Mouse (Mus musculus): ENCODE data around the gene Gm20388. TPM values are rescaled to one million over a fixed set of nuclear protein-coding genes. Genes with fewer than 3 reads are reported as not detected.

The Gm20388 gene
- polyA plus RNA-seq, 1 experiment from 2014 or later: not detected

GRCm38 (mm10) chr8:122484831-122485230, 2574.2 kb downstream of the Gm20388 start:
- Histone ChIP-seq H3K27ac (no peak overlapping the region), H3K36me3 (replicated peaks; ENCODE audit: control insufficient read depth, insufficient read depth) (peaks cover 47% of the 10 kb centered on the region), H3K4me3 (replicated peaks; ENCODE audit: low read length) (no peak overlapping the region), H3K4me1 (replicated peaks; ENCODE audit: control insufficient read depth, insufficient read depth, low read length) (no peaks in the 10 kb centered on the region), H3K4me2 (replicated peaks) (no peak overlapping the region), H3K9me3 (ENCODE audit: control insufficient read depth, low read length) (no peaks in the 10 kb centered on the region), H3K9ac (no peak overlapping the region), H3K27me3 (ENCODE audit: control insufficient read depth, insufficient read depth, low read length) (no peaks in the 10 kb centered on the region)
- no peak for DNase-seq (ENCODE audit: low spot score)
- no peak for ATAC-seq (ENCODE audit: low FRiP score)
- WGBS: 94% methylated on average over 12 of the region's 12 CpGs

DNA sequence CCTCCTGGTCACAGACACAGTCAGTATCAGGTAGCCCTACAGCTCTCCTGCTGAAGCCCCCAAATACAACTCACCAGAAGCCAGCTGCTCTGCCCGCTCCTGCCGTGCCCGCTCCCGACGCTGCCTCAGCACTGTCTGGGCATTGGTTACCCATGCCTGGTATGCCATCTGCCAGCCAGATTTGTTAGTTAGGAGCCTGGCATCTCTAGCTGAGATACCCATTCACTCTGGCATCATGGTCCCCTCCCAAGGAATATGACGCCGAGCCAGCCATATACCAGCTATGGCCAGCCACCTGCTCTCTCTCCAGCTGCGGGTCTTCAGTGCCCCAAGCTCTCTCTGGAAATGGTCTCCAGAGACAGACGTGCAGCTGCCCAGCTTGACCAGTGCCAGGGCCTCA, 2577.7 kb downstream of the Gm20388 start:
- Histone ChIP-seq H3K9ac (no peak overlapping the region), H3K36me3 (replicated peaks; ENCODE audit: control insufficient read depth, insufficient read depth) (peaks cover 17% of the 10 kb centered on the region), H3K27me3 (ENCODE audit: control insufficient read depth, insufficient read depth, low read length) (no peaks in the 10 kb centered on the region), H3K9me3 (ENCODE audit: control insufficient read depth, low read length) (no peaks in the 10 kb centered on the region), H3K27ac (no peak overlapping the region), H3K4me2 (replicated peaks) (no peak overlapping the region), H3K4me3 (replicated peaks; ENCODE audit: low read length) (no peak overlapping the region), H3K4me1 (replicated peaks; ENCODE audit: control insufficient read depth, insufficient read depth, low read length) (no peaks in the 10 kb centered on the region)
- 89% methylated on average over 9 of the region's 9 CpGs for whole genome bisulfite sequencing
- no peak for DNase-seq (ENCODE audit: low spot score)
- ATAC-seq (ENCODE audit: low FRiP score): no peak

GRCm38 (mm10) chr8:122497016-122497734, 2586.5 kb downstream of the Gm20388 start:
- no peak for DNase-seq (ENCODE audit: low spot score)
- no peaks in the 10 kb centered on the region for H3K4me1 ChIP-seq (replicated peaks; ENCODE audit: control insufficient read depth, insufficient read depth, low read length)

GRCm38 (mm10) chr8:122497912-122498311, 2587.3 kb downstream of the Gm20388 start:
- H3K4me3 ChIP-seq (replicated peaks; ENCODE audit: low read length): no peak overlapping the region
- H3K9ac ChIP-seq: no peak overlapping the region
- H3K4me1 ChIP-seq (replicated peaks; ENCODE audit: control insufficient read depth, insufficient read depth, low read length): no peaks in the 10 kb centered on the region
- DNase-seq (ENCODE audit: low spot score) (no peak), ATAC-seq (ENCODE audit: low FRiP score) (no peak)
- 66% methylated on average over 17 of the region's 17 CpGs for WGBS
- H3K27me3 ChIP-seq (ENCODE audit: control insufficient read depth, insufficient read depth, low read length): no peaks in the 10 kb centered on the region
- no peak overlapping the region for H3K27ac ChIP-seq
- no peaks in the 10 kb centered on the region for H3K36me3 ChIP-seq (replicated peaks; ENCODE audit: control insufficient read depth, insufficient read depth)
- no peaks in the 10 kb centered on the region for H3K9me3 ChIP-seq (ENCODE audit: control insufficient read depth, low read length)
- H3K4me2 ChIP-seq (replicated peaks): no peak overlapping the region

More at GRCm38 (mm10) chr8:122497016-122497734, 2586.5 kb downstream of the Gm20388 start:
- no peaks in the 10 kb centered on the region for H3K9me3 ChIP-seq (ENCODE audit: control insufficient read depth, low read length)
- no peaks in the 10 kb centered on the region for H3K27me3 ChIP-seq (ENCODE audit: control insufficient read depth, insufficient read depth, low read length)
- no peaks in the 10 kb centered on the region for H3K36me3 ChIP-seq (replicated peaks; ENCODE audit: control insufficient read depth, insufficient read depth)
- no peak overlapping the region for H3K4me2 ChIP-seq (replicated peaks)
- H3K27ac ChIP-seq: no peak overlapping the region
- 82% methylated on average over 12 of the region's 12 CpGs for WGBS
- no peak overlapping the region for H3K9ac ChIP-seq
- H3K4me3 ChIP-seq (replicated peaks; ENCODE audit: low read length): no peak overlapping the region
- no peak for ATAC-seq (ENCODE audit: low FRiP score)

GRCm38 (mm10) chr8:122500856-122501255, 2590.2 kb downstream of the Gm20388 start:
- WGBS: 36% methylated on average over 10 of the region's 10 CpGs
- no peaks in the 10 kb centered on the region for H3K36me3 ChIP-seq (replicated peaks; ENCODE audit: control insufficient read depth, insufficient read depth)
- no peaks in the 10 kb centered on the region for H3K9me3 ChIP-seq (ENCODE audit: control insufficient read depth, low read length)
- H3K27ac ChIP-seq: no peak overlapping the region
- H3K4me3 ChIP-seq (replicated peaks; ENCODE audit: low read length): no peak overlapping the region
- no peak overlapping the region for H3K4me2 ChIP-seq (replicated peaks)
- DNase-seq (ENCODE audit: low spot score): peak; percentile 84
- no peak overlapping the region for H3K9ac ChIP-seq
- H3K27me3 ChIP-seq (ENCODE audit: control insufficient read depth, insufficient read depth, low read length): no peaks in the 10 kb centered on the region
- ATAC-seq (ENCODE audit: low FRiP score): 0 out of 2 replicates have a peak, but pooled peaks have one; percentile 46
- no peaks in the 10 kb centered on the region for H3K4me1 ChIP-seq (replicated peaks; ENCODE audit: control insufficient read depth, insufficient read depth, low read length)

GRCm38 (mm10) chr8:122511552-122511951, 2600.9 kb downstream of the Gm20388 start:
- DNase-seq (ENCODE audit: low spot score) (no peak), ATAC-seq (ENCODE audit: low FRiP score) (no peak)
- Histone ChIP-seq H3K4me1 (replicated peaks; ENCODE audit: control insufficient read depth, insufficient read depth, low read length) (no peaks in the 10 kb centered on the region), H3K36me3 (replicated peaks; ENCODE audit: control insufficient read depth, insufficient read depth) (no peaks in the 10 kb centered on the region), H3K27ac (no peak overlapping the region), H3K9me3 (ENCODE audit: control insufficient read depth, low read length) (no peaks in the 10 kb centered on the region), H3K4me3 (replicated peaks; ENCODE audit: low read length) (no peak overlapping the region), H3K4me2 (replicated peaks) (no peak overlapping the region), H3K9ac (no peak overlapping the region), H3K27me3 (ENCODE audit: control insufficient read depth, insufficient read depth, low read length) (no peaks in the 10 kb centered on the region)
- 81% methylated on average over 16 of the region's 16 CpGs for WGBS

DNA sequence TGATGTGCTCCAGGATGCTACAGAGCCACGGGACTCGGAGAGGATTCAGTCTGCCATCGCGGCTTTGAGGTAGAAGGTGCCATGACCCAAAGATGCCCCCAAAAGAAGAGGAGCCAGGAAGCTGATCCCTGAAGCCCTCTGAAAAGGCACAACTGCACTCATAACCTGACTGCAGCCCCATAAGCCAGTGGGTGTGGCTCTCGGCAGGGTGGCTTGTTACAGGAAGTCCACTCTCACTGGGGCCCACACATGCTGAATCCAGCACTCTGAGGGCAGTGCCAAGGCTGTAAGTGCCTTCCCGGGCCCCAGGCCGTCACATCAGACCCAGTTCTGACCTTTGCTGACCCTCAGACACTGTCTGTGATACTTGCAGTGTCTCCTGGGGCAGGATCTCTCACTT, 2601.8 kb downstream of the Gm20388 start:
- Histone ChIP-seq H3K4me2 (replicated peaks) (no peak overlapping the region), H3K27ac (no peak overlapping the region), H3K4me1 (replicated peaks; ENCODE audit: control insufficient read depth, insufficient read depth, low read length) (0 out of 2 replicates have a peak, but pooled peaks cover under 1% of the 10 kb centered on the region), H3K9me3 (ENCODE audit: control insufficient read depth, low read length) (no peaks in the 10 kb centered on the region), H3K27me3 (ENCODE audit: control insufficient read depth, insufficient read depth, low read length) (no peaks in the 10 kb centered on the region), H3K4me3 (replicated peaks; ENCODE audit: low read length) (no peak overlapping the region), H3K36me3 (replicated peaks; ENCODE audit: control insufficient read depth, insufficient read depth) (no peaks in the 10 kb centered on the region), H3K9ac (no peak overlapping the region)
- ATAC-seq (ENCODE audit: low FRiP score) (no peak), DNase-seq (ENCODE audit: low spot score) (no peak)
- WGBS: 82% methylated on average over 7 of the region's 7 CpGs

DNA sequence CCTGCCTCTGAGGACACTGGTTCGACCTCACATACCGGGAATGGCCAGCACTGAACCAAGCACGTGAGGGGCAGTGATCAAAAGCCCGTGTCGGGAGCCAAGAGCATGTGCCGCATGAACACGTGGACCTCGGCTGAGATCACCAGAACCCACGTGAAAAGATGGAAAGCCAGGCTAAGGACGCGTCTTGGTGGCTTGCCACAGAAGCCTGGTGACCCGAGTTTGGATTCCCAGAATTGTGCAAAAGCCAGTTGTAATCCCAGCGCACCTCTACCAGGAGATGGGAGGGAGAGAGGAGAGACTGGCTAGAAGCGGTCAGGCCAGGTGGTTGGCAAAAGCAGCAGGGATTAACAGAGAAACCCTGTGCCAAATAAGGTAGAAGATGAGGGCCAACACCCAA, 2605.1 kb downstream of the Gm20388 start:
- Histone ChIP-seq H3K9me3 (ENCODE audit: control insufficient read depth, low read length) (no peaks in the 10 kb centered on the region), H3K36me3 (replicated peaks; ENCODE audit: control insufficient read depth, insufficient read depth) (no peaks in the 10 kb centered on the region), H3K27me3 (ENCODE audit: control insufficient read depth, insufficient read depth, low read length) (no peaks in the 10 kb centered on the region), H3K4me1 (replicated peaks; ENCODE audit: control insufficient read depth, insufficient read depth, low read length) (peaks cover 10% of the 10 kb centered on the region; the same call in 1 of the 2 replicates), H3K27ac (no peak overlapping the region), H3K4me2 (replicated peaks) (no peak overlapping the region), H3K4me3 (replicated peaks; ENCODE audit: low read length) (no peak overlapping the region), H3K9ac (no peak overlapping the region)
- no peak for ATAC-seq (ENCODE audit: low FRiP score)
- no peak for DNase-seq (ENCODE audit: low spot score)
- WGBS: 91% methylated on average over 14 of the region's 14 CpGs

GRCm38 (mm10) chr8:122517541-122518190, 2607.0 kb downstream of the Gm20388 start:
- H3K4me2 ChIP-seq (replicated peaks): no peak overlapping the region
- H3K27ac ChIP-seq: no peak overlapping the region
- DNase-seq (ENCODE audit: low spot score): no peak

More at GRCm38 (mm10) chr8:122517541-122518190, 2607.0 kb downstream of the Gm20388 start:
- Histone ChIP-seq H3K9me3 (ENCODE audit: control insufficient read depth, low read length) (no peaks in the 10 kb centered on the region), H3K9ac (no peak overlapping the region), H3K27me3 (ENCODE audit: control insufficient read depth, insufficient read depth, low read length) (no peaks in the 10 kb centered on the region), H3K4me1 (replicated peaks; ENCODE audit: control insufficient read depth, insufficient read depth, low read length) (peaks cover 10% of the 10 kb centered on the region; the same call in 1 of the 2 replicates), H3K4me3 (replicated peaks; ENCODE audit: low read length) (no peak overlapping the region), H3K36me3 (replicated peaks; ENCODE audit: control insufficient read depth, insufficient read depth) (no peaks in the 10 kb centered on the region)
- WGBS: 31% methylated on average over 6 of the region's 6 CpGs
- ATAC-seq (ENCODE audit: low FRiP score): no peak
